Comparison of ENCODE assay signal across 10 mouse cellular contexts in the genomic region with DNA sequence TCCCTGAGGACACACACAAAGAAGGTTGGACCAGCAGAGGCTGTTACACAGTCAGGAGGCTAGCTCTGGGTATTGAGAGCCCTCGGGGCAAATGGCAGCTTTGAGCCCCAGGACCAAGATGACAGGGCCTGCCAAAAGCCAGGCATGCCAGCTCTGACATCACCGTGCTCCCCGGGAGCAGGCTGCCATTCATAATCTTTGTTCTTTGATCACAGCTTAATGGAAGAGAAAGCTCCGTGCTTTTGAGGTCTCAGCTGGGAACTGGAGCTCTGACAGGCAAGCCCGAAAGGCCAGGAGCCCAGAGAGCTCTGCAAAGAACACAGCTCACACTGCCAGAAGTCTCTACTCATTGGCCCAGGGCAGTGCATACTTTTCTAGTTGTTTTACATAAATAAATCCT.
DNase-seq lines count a peak whose midpoint lies in the region; ATAC-seq and TF ChIP-seq lines count a peak whose summit lies in the region.
"Had no signal": no experiment of that assay in that cellular context is flagged by ENCODE, and none has a peak within 500 bp of the region (broad histone marks: within the 10 kb centered on the region; RNA-seq: fewer than 3 reads in every experiment).

No protein-coding gene starts in this region.

- H3K36me3 ChIP-seq in hindbrain, embryonic 11.5 days (ENCODE audit: control insufficient read depth, insufficient read depth, low read length): no peaks in the 10 kb centered on the region
- H3K36me3 ChIP-seq in midbrain, embryonic 15.5 days (replicated peaks): no peaks in the 10 kb centered on the region
- no peaks in the 10 kb centered on the region for H3K36me3 ChIP-seq in intestine, postnatal 0 days (ENCODE audit: control insufficient read depth, insufficient read depth)
- H3K36me3 ChIP-seq: heart, embryonic 10.5 days had no signal

- DNase-seq in adrenal gland, postnatal 10 days: peak; percentile 6
- no peak for DNase-seq in adrenal gland, postnatal 4 days (ENCODE audit: low spot score in 2 of 2)
- peak; percentile 23 to 61 for DNase-seq in cerebellum, postnatal 4 days (ENCODE audit: low spot score in 2 of 2)
- DNase-seq in hindbrain, embryonic 11.5 days (ENCODE audit: low spot score): no peak
- DNase-seq in kidney, postnatal 36 days: no peak
- DNase-seq in kidney, adult 8-10 months: no peak
- DNase-seq: lung, postnatal 4 days had no signal

- no peaks in the 10 kb centered on the region for H3K27me3 ChIP-seq in hindbrain, embryonic 11.5 days (ENCODE audit: control insufficient read depth, insufficient read depth, low read length)
- no peaks in the 10 kb centered on the region for H3K27me3 ChIP-seq in midbrain, embryonic 15.5 days (replicated peaks)
- H3K27me3 ChIP-seq in intestine, postnatal 0 days (replicated peaks; ENCODE audit: control insufficient read depth, insufficient read depth, low read length): no peaks in the 10 kb centered on the region

- WGBS in hindbrain, embryonic 11.5 days: 37% methylated on average over 5 of the region's 5 CpGs
- 11% methylated on average over 5 of the region's 5 CpGs for WGBS in midbrain, embryonic 15.5 days
- WGBS in intestine, postnatal 0 days: 67% methylated on average over 5 of the region's 5 CpGs

- no peak for TF ChIP-seq CTCF in intestine, postnatal 0 days (IDR thresholded peaks at IDR 0.05; ENCODE audit: low read depth)

- no peak overlapping the region for H3K4me3 ChIP-seq in hindbrain, embryonic 11.5 days (ENCODE audit: low read depth, low read length)
- H3K4me3 ChIP-seq in midbrain, embryonic 15.5 days: no peak overlapping the region
- H3K4me3 ChIP-seq in intestine, postnatal 0 days (ENCODE audit: low read depth, low read length): no peak overlapping the region
- H3K4me3 ChIP-seq: heart, embryonic 10.5 days had no signal

- peak; percentile 7; the same call in 1 of the 2 replicates for ATAC-seq in hindbrain, embryonic 11.5 days (ENCODE audit: low FRiP score)
- peak; percentile 95 for ATAC-seq in midbrain, embryonic 15.5 days (replicated peaks)
- no peak for ATAC-seq in intestine, postnatal 0 days

- H3K9me3 ChIP-seq in hindbrain, embryonic 11.5 days (ENCODE audit: control insufficient read depth, low read length): no peaks in the 10 kb centered on the region
- H3K9me3 ChIP-seq in midbrain, embryonic 15.5 days: no peaks in the 10 kb centered on the region
- no peaks in the 10 kb centered on the region for H3K9me3 ChIP-seq in intestine, postnatal 0 days (ENCODE audit: control insufficient read depth)
- H3K9me3 ChIP-seq: heart, embryonic 10.5 days had no signal

- H3K9ac ChIP-seq in hindbrain, embryonic 11.5 days (ENCODE audit: low read depth, low read length): no peak overlapping the region
- H3K9ac ChIP-seq in midbrain, embryonic 15.5 days: no peak overlapping the region
- no peak overlapping the region for H3K9ac ChIP-seq in intestine, postnatal 0 days (ENCODE audit: low read depth, low read length)

- no peak overlapping the region for H3K27ac ChIP-seq in hindbrain, embryonic 11.5 days (ENCODE audit: low read depth, low read length)
- H3K27ac ChIP-seq in midbrain, embryonic 15.5 days: peak overlapping the region; percentile 51
- no peak overlapping the region for H3K27ac ChIP-seq in intestine, postnatal 0 days (ENCODE audit: low read depth, low read length)
- H3K27ac ChIP-seq: heart, embryonic 10.5 days had no signal

- no peaks in the 10 kb centered on the region for H3K4me1 ChIP-seq in hindbrain, embryonic 11.5 days (replicated peaks; ENCODE audit: control insufficient read depth, insufficient read depth, low read length)
- H3K4me1 ChIP-seq in midbrain, embryonic 15.5 days: peaks cover 14% of the 10 kb centered on the region
- no peaks in the 10 kb centered on the region for H3K4me1 ChIP-seq in intestine, postnatal 0 days (replicated peaks; ENCODE audit: control insufficient read depth, insufficient read depth, low read length)
- H3K4me1 ChIP-seq: heart, embryonic 10.5 days had no signal

- no peak overlapping the region for H3K4me2 ChIP-seq in hindbrain, embryonic 11.5 days (replicated peaks; ENCODE audit: low read depth, low read length)
- no peak overlapping the region for H3K4me2 ChIP-seq in midbrain, embryonic 15.5 days
- H3K4me2 ChIP-seq in intestine, postnatal 0 days (replicated peaks; ENCODE audit: low read depth): no peak overlapping the region

Comparison
In these comparisons a context has a peak if more than half of its experiments do, and no peak if none do; other contexts are left out.
1. DNase-seq: peak in adrenal gland, postnatal 10 days (single experiment) and cerebellum, postnatal 4 days (2 of 2); none in adrenal gland, postnatal 4 days (0 of 2), hindbrain, embryonic 11.5 days (single experiment), kidney, postnatal 36 days (0 of 2) and kidney, adult 8-10 months (0 of 2).